Mouse (Mus musculus) cerebellum, postnatal 25 days (tissue): ENCODE measurements at regions not wholly inside any gene's neighbourhood (a gene's known extent, or its start where the extent isn't known, plus 50 kb on each side); places are given as distances from the start of the nearest gene placed in this dataset.
"Not testable (repeated sequence)": the region's sequence is repeated elsewhere in the genome, so short reads cannot be mapped to it uniquely, and the experiment has no call there.

ENCODE experiments used
- DNase-seq, 2 experiments: peaks; one replicate each; pipeline ENCODE4 v3.0.0; 2021; ENCODE audit warnings: mixed read lengths in 2 of 2

DNA sequence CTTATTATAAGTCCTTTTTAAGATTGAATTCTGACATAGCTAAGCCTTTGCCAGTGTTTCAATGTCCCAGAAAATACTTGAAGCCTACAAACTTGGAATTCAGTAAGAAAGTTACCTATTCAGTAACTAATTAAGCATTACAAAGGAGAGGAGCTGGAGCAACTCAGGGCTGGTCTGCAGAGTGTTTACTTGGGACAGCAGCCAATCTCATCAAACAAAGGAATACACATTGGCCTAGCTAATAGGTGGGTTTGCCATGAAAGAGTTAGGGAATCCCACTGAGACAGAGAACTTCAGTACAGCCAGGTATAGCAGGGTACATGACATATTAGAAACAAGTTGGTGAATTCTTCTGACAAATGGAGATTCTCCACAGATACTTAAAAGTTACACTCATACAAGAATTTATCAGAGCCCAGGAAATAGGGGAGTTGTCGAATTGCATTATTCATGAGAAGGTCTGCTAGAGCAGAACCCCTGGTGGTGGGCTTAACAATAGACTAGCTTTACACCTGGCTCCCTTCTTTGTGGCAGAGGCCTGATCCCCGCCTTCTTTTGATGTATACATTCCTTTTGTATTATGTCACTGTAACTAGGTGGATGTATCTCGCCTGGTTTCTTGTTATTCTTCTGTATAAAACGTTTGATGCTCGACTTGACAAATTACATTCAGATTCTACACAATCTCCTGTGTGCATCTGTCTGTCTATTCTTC, 525.2 kb downstream of the 4930447F04Rik start:
- not testable (repeated sequence) for DNase-seq

DNA sequence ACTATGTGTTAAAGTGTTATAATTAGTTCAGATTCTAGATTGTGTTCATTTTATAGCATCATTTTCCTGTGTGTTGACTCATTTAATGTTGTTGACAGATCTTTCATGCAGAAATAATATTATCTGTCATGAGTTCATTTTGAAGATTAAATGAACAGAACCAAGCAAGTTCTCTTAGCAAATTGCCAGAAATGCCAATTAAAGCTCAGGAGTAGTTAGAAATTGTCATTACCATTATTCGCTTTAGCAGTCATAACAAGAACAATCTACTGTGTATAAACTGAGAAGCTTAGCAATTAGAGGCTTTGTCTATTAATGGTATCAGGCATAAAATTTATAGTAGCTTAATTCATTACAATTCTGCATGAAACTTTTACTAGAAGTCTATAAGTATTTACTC, 534.2 kb downstream of the 4930447F04Rik start:
- DNase-seq: no peak

GRCm38 (mm10) chrX:65734577-65734976, 569.4 kb downstream of the 4930447F04Rik start:
- peak in 1 of 2 experiments; percentile 32 for DNase-seq

DNA sequence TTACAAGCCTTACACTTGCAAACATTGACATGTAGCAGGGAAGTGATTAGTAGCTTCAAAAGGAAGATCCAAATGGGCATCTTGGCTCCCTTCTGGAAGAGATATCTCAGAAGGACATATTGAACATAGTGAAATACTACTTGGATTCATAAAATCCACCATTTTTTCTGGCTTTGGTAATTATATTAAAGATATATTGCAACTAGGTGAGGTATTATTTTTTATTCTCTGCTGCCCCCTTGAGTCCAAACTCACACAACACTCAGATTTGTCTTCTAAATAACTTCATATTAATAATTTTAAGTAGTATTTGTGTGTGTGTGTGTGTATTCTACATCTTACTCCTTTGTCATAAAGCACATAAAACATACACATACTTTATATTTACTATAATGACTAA, 588.5 kb downstream of the 4930447F04Rik start:
- DNase-seq: no peak
